Mouse (Mus musculus): ENCODE measurements around the gene Mpp6. TPM values are rescaled to one million over a fixed set of nuclear protein-coding genes. Genes with fewer than 3 reads are reported as not detected.

Mpp6 gene
- polyA plus RNA-seq, 1 experiment: 21.3 TPM

- 96% methylated on average over 5 of the region's 5 CpGs for WGBS
- no peak for DNase-seq
- Histone ChIP-seq H3K36me3 (ENCODE audit: control insufficient read depth, insufficient read depth, low read length) (no peaks in the 10 kb centered on the region), H3K27me3 (replicated peaks; ENCODE audit: control insufficient read depth, insufficient read depth, low read length) (no peaks in the 10 kb centered on the region), H3K4me3 (ENCODE audit: insufficient read depth, low read depth, low read length) (no peak overlapping the region), H3K4me1 (ENCODE audit: control insufficient read depth, insufficient read depth, low read length) (no peaks in the 10 kb centered on the region), H3K27ac (ENCODE audit: insufficient read depth, low read depth, low read length) (no peak overlapping the region)
- TF ChIP-seq POLR2A (IDR thresholded peaks at IDR 0.05; ENCODE audit: low read depth, low read length) (no peak), CTCF (conservative IDR thresholded peaks at IDR 0.05; ENCODE audit: insufficient read depth, insufficient read length, low read depth, low read length) (no peak)
Measured at GRCm38 (mm10) chr6:50231288-50231687, 121.2 kb downstream of the Mpp6 start.

- WGBS: 72% methylated on average over 1 of the region's 1 CpGs
- Histone ChIP-seq H3K27me3 (replicated peaks; ENCODE audit: control insufficient read depth, insufficient read depth, low read length) (no peaks in the 10 kb centered on the region), H3K4me3 (ENCODE audit: insufficient read depth, low read depth, low read length) (no peak overlapping the region), H3K4me1 (ENCODE audit: control insufficient read depth, insufficient read depth, low read length) (no peaks in the 10 kb centered on the region), H3K36me3 (ENCODE audit: control insufficient read depth, insufficient read depth, low read length) (no peaks in the 10 kb centered on the region), H3K27ac (ENCODE audit: insufficient read depth, low read depth, low read length) (no peak overlapping the region)
- TF ChIP-seq POLR2A (IDR thresholded peaks at IDR 0.05; ENCODE audit: low read depth, low read length) (no peak), CTCF (conservative IDR thresholded peaks at IDR 0.05; ENCODE audit: insufficient read depth, insufficient read length, low read depth, low read length) (no peak)
- no peak for DNase-seq
Measured at GRCm38 (mm10) chr6:50232984-50233383, 122.9 kb downstream of the Mpp6 start.

GRCm38 (mm10) chr6:50237963-50238362 is 127.9 kb downstream of the Mpp6 start:
- H3K4me1 ChIP-seq (ENCODE audit: control insufficient read depth, insufficient read depth, low read length): no peaks in the 10 kb centered on the region
- H3K36me3 ChIP-seq (ENCODE audit: control insufficient read depth, insufficient read depth, low read length): no peaks in the 10 kb centered on the region
- 81% methylated on average over 2 of the region's 2 CpGs for WGBS
- TF ChIP-seq POLR2A (IDR thresholded peaks at IDR 0.05; ENCODE audit: low read depth, low read length): no peak
- no peak for TF ChIP-seq CTCF (conservative IDR thresholded peaks at IDR 0.05; ENCODE audit: insufficient read depth, insufficient read length, low read depth, low read length)
- H3K4me3 ChIP-seq (ENCODE audit: insufficient read depth, low read depth, low read length): no peak overlapping the region
- H3K27me3 ChIP-seq (replicated peaks; ENCODE audit: control insufficient read depth, insufficient read depth, low read length): no peaks in the 10 kb centered on the region
- DNase-seq: no peak
- no peak overlapping the region for H3K27ac ChIP-seq (ENCODE audit: insufficient read depth, low read depth, low read length)

- Histone ChIP-seq H3K4me1 (ENCODE audit: control insufficient read depth, insufficient read depth, low read length) (no peaks in the 10 kb centered on the region), H3K36me3 (ENCODE audit: control insufficient read depth, insufficient read depth, low read length) (no peaks in the 10 kb centered on the region), H3K27ac (ENCODE audit: insufficient read depth, low read depth, low read length) (no peak overlapping the region), H3K4me3 (ENCODE audit: insufficient read depth, low read depth, low read length) (no peak overlapping the region), H3K27me3 (replicated peaks; ENCODE audit: control insufficient read depth, insufficient read depth, low read length) (no peaks in the 10 kb centered on the region)
- TF ChIP-seq POLR2A (IDR thresholded peaks at IDR 0.05; ENCODE audit: low read depth, low read length) (no peak), CTCF (conservative IDR thresholded peaks at IDR 0.05; ENCODE audit: insufficient read depth, insufficient read length, low read depth, low read length) (no peak)
- WGBS: 98% methylated on average over 2 of the region's 2 CpGs
- DNase-seq: no peak
Measured at GRCm38 (mm10) chr6:50239902-50240301, 129.9 kb downstream of the Mpp6 start.

GRCm38 (mm10) chr6:50240437-50240836 is 130.4 kb downstream of the Mpp6 start:
- H3K4me1 ChIP-seq (ENCODE audit: control insufficient read depth, insufficient read depth, low read length): no peaks in the 10 kb centered on the region
- no peak overlapping the region for H3K4me3 ChIP-seq (ENCODE audit: insufficient read depth, low read depth, low read length)
- DNase-seq: no peak
- H3K27me3 ChIP-seq (replicated peaks; ENCODE audit: control insufficient read depth, insufficient read depth, low read length): no peaks in the 10 kb centered on the region
- no peak for TF ChIP-seq POLR2A (IDR thresholded peaks at IDR 0.05; ENCODE audit: low read depth, low read length)
- no peak for TF ChIP-seq CTCF (conservative IDR thresholded peaks at IDR 0.05; ENCODE audit: insufficient read depth, insufficient read length, low read depth, low read length)
- no peak overlapping the region for H3K27ac ChIP-seq (ENCODE audit: insufficient read depth, low read depth, low read length)
- H3K36me3 ChIP-seq (ENCODE audit: control insufficient read depth, insufficient read depth, low read length): no peaks in the 10 kb centered on the region
- 71% methylated on average over 5 of the region's 5 CpGs for WGBS

- H3K4me1 ChIP-seq (ENCODE audit: control insufficient read depth, insufficient read depth, low read length): no peaks in the 10 kb centered on the region
- H3K27me3 ChIP-seq (replicated peaks; ENCODE audit: control insufficient read depth, insufficient read depth, low read length): no peaks in the 10 kb centered on the region
- 92% methylated on average over 4 of the region's 4 CpGs for WGBS
- H3K36me3 ChIP-seq (ENCODE audit: control insufficient read depth, insufficient read depth, low read length): no peaks in the 10 kb centered on the region
- DNase-seq: no peak
- no peak overlapping the region for H3K27ac ChIP-seq (ENCODE audit: insufficient read depth, low read depth, low read length)
- H3K4me3 ChIP-seq (ENCODE audit: insufficient read depth, low read depth, low read length): no peak overlapping the region
- no peak for TF ChIP-seq CTCF (conservative IDR thresholded peaks at IDR 0.05; ENCODE audit: insufficient read depth, insufficient read length, low read depth, low read length)
Measured at GRCm38 (mm10) chr6:50244126-50244525, 134.1 kb downstream of the Mpp6 start.

GRCm38 (mm10) chr6:50244967-50245366 is 134.9 kb downstream of the Mpp6 start:
- TF ChIP-seq POLR2A (IDR thresholded peaks at IDR 0.05; ENCODE audit: low read depth, low read length) (no peak), CTCF (conservative IDR thresholded peaks at IDR 0.05; ENCODE audit: insufficient read depth, insufficient read length, low read depth, low read length) (no peak)
- Histone ChIP-seq H3K4me1 (ENCODE audit: control insufficient read depth, insufficient read depth, low read length) (no peaks in the 10 kb centered on the region), H3K4me3 (ENCODE audit: insufficient read depth, low read depth, low read length) (no peak overlapping the region), H3K36me3 (ENCODE audit: control insufficient read depth, insufficient read depth, low read length) (no peaks in the 10 kb centered on the region), H3K27me3 (replicated peaks; ENCODE audit: control insufficient read depth, insufficient read depth, low read length) (no peaks in the 10 kb centered on the region), H3K27ac (ENCODE audit: insufficient read depth, low read depth, low read length) (no peak overlapping the region)
- 79% methylated on average over 4 of the region's 4 CpGs for WGBS
- DNase-seq: no peak

GRCm38 (mm10) chr6:50247356-50247755 is 137.3 kb downstream of the Mpp6 start:
- no peak for TF ChIP-seq CTCF (conservative IDR thresholded peaks at IDR 0.05; ENCODE audit: insufficient read depth, insufficient read length, low read depth, low read length)
- TF ChIP-seq POLR2A (IDR thresholded peaks at IDR 0.05; ENCODE audit: low read depth, low read length): no peak
- Histone ChIP-seq H3K27me3 (replicated peaks; ENCODE audit: control insufficient read depth, insufficient read depth, low read length) (no peaks in the 10 kb centered on the region), H3K36me3 (ENCODE audit: control insufficient read depth, insufficient read depth, low read length) (no peaks in the 10 kb centered on the region), H3K4me1 (ENCODE audit: control insufficient read depth, insufficient read depth, low read length) (0 out of 2 replicates have a peak, but pooled peaks cover under 1% of the 10 kb centered on the region), H3K27ac (ENCODE audit: insufficient read depth, low read depth, low read length) (no peak overlapping the region), H3K4me3 (ENCODE audit: insufficient read depth, low read depth, low read length) (no peak overlapping the region)
- DNase-seq: no peak
- WGBS: 73% methylated on average over 2 of the region's 2 CpGs

Data from kidney, adult 2 months (tissue).